ENCODE assay signal across 12 mouse cellular contexts in genomic region chr3:115985183-115985892, GRCm38 (mm10). TPM values are rescaled to one million over a fixed set of nuclear protein-coding genes. Genes with fewer than 3 reads are reported as not detected.
DNase-seq lines count a peak whose midpoint lies in the region; ATAC-seq and TF ChIP-seq lines count a peak whose summit lies in the region.
"Had no signal": no experiment of that assay in that cellular context is flagged by ENCODE, and none has a peak within 500 bp of the region (broad histone marks: within the 10 kb centered on the region; RNA-seq: fewer than 3 reads in every experiment).

No protein-coding gene starts in this region.

- no peaks in the 10 kb centered on the region for H3K79me2 ChIP-seq in macrophage (ENCODE audit: inconsistent target)

- peak; percentile 33 for DNase-seq in gastrocnemius, adult 2 months
- no peak for DNase-seq in gastrocnemius, adult 8-10 months (ENCODE audit: low spot score in 2 of 2)
- peak; percentile 65 for DNase-seq in lung, embryonic 14.5 days
- no peak for DNase-seq in lung, postnatal 25 days (ENCODE audit: low spot score)
- no peak for DNase-seq in urinary bladder, adult 18-20 months (ENCODE audit: low spot score in 2 of 2)
- no peak for DNase-seq in c-Kit-positive CD71-positive TER-119-positive erythroid progenitor cells, embryonic 14.5 days (ENCODE audit: low spot score)
- DNase-seq: cerebellum, adult 8-10 months; thymus, adult 18-20 months had no signal

- no peak for ATAC-seq in lung, embryonic 14.5 days (ENCODE audit: insufficient read depth)
- ATAC-seq in common myeloid progenitor, adult 5-6 weeks (replicated peaks; ENCODE audit: low read depth, poor library complexity, severe bottlenecking), result peak; percentile 91

- no peaks in the 10 kb centered on the region for H3K9me3 ChIP-seq in lung, embryonic 14.5 days (ENCODE audit: low read depth, low read length)
- H3K9me3 ChIP-seq: hindbrain, embryonic 15.5 days; lung, embryonic 15.5 days had no signal

- no peaks in the 10 kb centered on the region for H3K27me3 ChIP-seq in lung, embryonic 14.5 days (ENCODE audit: insufficient read depth, low read length)
- H3K27me3 ChIP-seq: hindbrain, embryonic 15.5 days; lung, embryonic 15.5 days had no signal

- intact Hi-C loops in gastrocnemius, adult 2 months (cut with DNase I), result no loop called here

- peaks cover 57% of the 10 kb centered on the region for H3K36me3 ChIP-seq in lung, embryonic 14.5 days (ENCODE audit: insufficient read depth)
- peaks cover 67% of the 10 kb centered on the region for H3K36me3 ChIP-seq in macrophage (ENCODE audit: inconsistent target)

- TF ChIP-seq CTCF in gastrocnemius, adult 2 months (IDR thresholded peaks at IDR 0.05), result no peak
- no peak for TF ChIP-seq CTCF in lung, embryonic 14.5 days (IDR thresholded peaks at IDR 0.05; ENCODE audit: low read depth)

- H3K4me1 ChIP-seq in lung, embryonic 14.5 days (ENCODE audit: insufficient read depth), result no peaks in the 10 kb centered on the region
- H3K4me1 ChIP-seq: hindbrain, embryonic 15.5 days; lung, embryonic 15.5 days had no signal

- 64% methylated on average over 9 of the region's 9 CpGs for WGBS in lung, embryonic 14.5 days
- WGBS in macrophage (ENCODE audit: missing documents), result 4% methylated on average over 9 of the region's 9 CpGs

- no peak overlapping the region for H3K4me3 ChIP-seq in gastrocnemius, adult 2 months
- no peak overlapping the region for H3K4me3 ChIP-seq in lung, embryonic 14.5 days (ENCODE audit: low read depth, low read length)
- H3K4me3 ChIP-seq in macrophage (ENCODE audit: inconsistent target), result no peak overlapping the region
- H3K4me3 ChIP-seq: hindbrain, embryonic 15.5 days; lung, embryonic 15.5 days had no signal

- H3K4me2 ChIP-seq in lung, embryonic 14.5 days, result no peak overlapping the region
- H3K4me2 ChIP-seq: hindbrain, embryonic 15.5 days; lung, embryonic 15.5 days had no signal

- peak overlapping the region; percentile 20; the same call in 1 of the 2 replicates for H3K27ac ChIP-seq in gastrocnemius, adult 2 months
- H3K27ac ChIP-seq in lung, embryonic 14.5 days (ENCODE audit: low read depth), result no peak overlapping the region
- peak overlapping the region; percentile 41 for H3K27ac ChIP-seq in macrophage
- H3K27ac ChIP-seq: hindbrain, embryonic 15.5 days; lung, embryonic 15.5 days had no signal

- no peak overlapping the region for H3K9ac ChIP-seq in lung, embryonic 14.5 days
- H3K9ac ChIP-seq: hindbrain, embryonic 15.5 days; lung, embryonic 15.5 days had no signal

RNA-seq across cellular contexts. Expression of gene Slc30a7, which starts 21.9 kb away (rescaled TPM):
- total RNA-seq in gastrocnemius, adult 2 months (2021), result 1 to 10 TPM; 4.8 to 5.5 TPM
- total RNA-seq in gastrocnemius, adult 8-10 months (2022), result 1 to 10 TPM; 2.2 to 6.9 (median 4.5) TPM
- polyA plus RNA-seq in lung, embryonic 14.5 days (2014; fragmentation: Nextera tagmentation; extraction: Ambion mirVana), result 31.3 and 34.3 TPM in 2 replicates
- total RNA-seq in common myeloid progenitor, adult 5-6 weeks (2017), result 39.8 and 81.2 TPM in 2 replicates
- total RNA-seq in macrophage (2018; cell fraction: chromatin; rRNA removed), result 100 to 1,000 TPM in 11 of 26 experiments, 10 to 100 TPM in 15; 58.0 to 206 (median 86.2) TPM
- 10 to 100 TPM; 17.6 to 35.5 (median 27.8) TPM for total RNA-seq in macrophage (2018; cell fraction: cytosol; rRNA removed)
- 100 to 1,000 TPM in 4 of 26 experiments, 10 to 100 TPM in 22; 49.5 to 139 (median 73.7) TPM for total RNA-seq in macrophage (2018; cell fraction: nucleus; rRNA removed)
- 11.5 to 24.3 TPM (median 16.0 TPM) in 3 replicates for polyA plus RNA-seq in macrophage (2018)

RNA-seq across cellular contexts. Expression of gene Extl2, which starts 21.9 kb away (rescaled TPM):
- 10 to 100 TPM in 1 of 2 experiments, 1 to 10 TPM in 1; 8.7 to 11.6 TPM for total RNA-seq in gastrocnemius, adult 2 months (2021)
- 10 to 100 TPM; 12.5 to 17.6 (median 15.5) TPM for total RNA-seq in gastrocnemius, adult 8-10 months (2022)
- 22.0 and 22.8 TPM in 2 replicates for polyA plus RNA-seq in lung, embryonic 14.5 days (2014; fragmentation: Nextera tagmentation; extraction: Ambion mirVana)
- total RNA-seq in common myeloid progenitor, adult 5-6 weeks (2017), result 8.3 and 9.3 TPM in 2 replicates
- 10 to 100 TPM in 9 of 26 experiments, 1 to 10 TPM in 17; 2.6 to 50.3 (median 6.6) TPM for total RNA-seq in macrophage (2018; cell fraction: chromatin; rRNA removed)
- total RNA-seq in macrophage (2018; cell fraction: cytosol; rRNA removed), result 10 to 100 TPM; 11.5 to 50.9 (median 17.9) TPM
- total RNA-seq in macrophage (2018; cell fraction: nucleus; rRNA removed), result 10 to 100 TPM; 12.1 to 83.5 (median 23.4) TPM
- 13.1 to 16.8 TPM (median 14.9 TPM) in 3 replicates for polyA plus RNA-seq in macrophage (2018)

Comparison
In these comparisons a context has a peak if more than half of its experiments do, and no peak if none do; other contexts are left out.
1. DNase-seq: peak in gastrocnemius, adult 2 months (single experiment) and lung, embryonic 14.5 days (single experiment); none in gastrocnemius, adult 8-10 months (0 of 2), lung, postnatal 25 days (single experiment), urinary bladder, adult 18-20 months (0 of 2) and c-Kit-positive CD71-positive TER-119-positive erythroid progenitor cells, embryonic 14.5 days (single experiment).